Mouse (Mus musculus): Measurements from ENCODE around the gene Brf1.

The Brf1 gene

GRCm38 (mm10) chr12:113017429-113017984 lies 17.0 kb upstream of the Brf1 start:
- no peak for DNase-seq (ENCODE audit: low spot score)

- no peak for DNase-seq (ENCODE audit: low spot score)
Observed at GRCm38 (mm10) chr12:113016976-113017375, 16.5 kb upstream of the Brf1 start.

GRCm38 (mm10) chr12:113015956-113016355 lies 15.5 kb upstream of the Brf1 start:
- no peak for DNase-seq (ENCODE audit: low spot score)

GRCm38 (mm10) chr12:113014561-113015556 lies 14.4 kb upstream of the Brf1 start:
- peak; percentile 41 for DNase-seq (ENCODE audit: low spot score)

- DNase-seq (ENCODE audit: low spot score) = peak; percentile 97
Observed at GRCm38 (mm10) chr12:113013604-113014558, 13.4 kb upstream of the Brf1 start, which contains the start of gene Pacs2. Gene Pacs2 (plus strand): TSS chr12:113014508.

GRCm38 (mm10) chr12:113013021-113013491 lies 12.6 kb upstream of the Brf1 start:
- no peak for DNase-seq (ENCODE audit: low spot score)

GRCm38 (mm10) chr12:113012443-113012842 lies 11.9 kb upstream of the Brf1 start:
- DNase-seq (ENCODE audit: low spot score) = no peak

GRCm38 (mm10) chr12:113011702-113012360 lies 11.3 kb upstream of the Brf1 start:
- DNase-seq (ENCODE audit: low spot score) = no peak

GRCm38 (mm10) chr12:113004993-113005392 lies 4.5 kb upstream of the Brf1 start:
- peak; percentile 47 for DNase-seq (ENCODE audit: low spot score)

GRCm38 (mm10) chr12:113004011-113004410 lies 3.5 kb upstream of the Brf1 start:
- no peak for DNase-seq (ENCODE audit: low spot score)

GRCm38 (mm10) chr12:113002667-113003066 lies 2.2 kb upstream of the Brf1 start:
- DNase-seq (ENCODE audit: low spot score) = no peak

- DNase-seq (ENCODE audit: low spot score) = no peak
Observed at GRCm38 (mm10) chr12:113001133-113001474, 600 bp upstream of the Brf1 start.

GRCm38 (mm10) chr12:112999569-113000293 lies 773 bp downstream of the Brf1 start:
- no peak for DNase-seq (ENCODE audit: low spot score)

GRCm38 (mm10) chr12:112994153-112994552 lies 6.4 kb downstream of the Brf1 start:
- no peak for DNase-seq (ENCODE audit: low spot score)

GRCm38 (mm10) chr12:112991444-112991843 lies 9.1 kb downstream of the Brf1 start:
- no peak for DNase-seq (ENCODE audit: low spot score)

- DNase-seq (ENCODE audit: low spot score) = no peak
Observed at GRCm38 (mm10) chr12:112990706-112991405, 9.6 kb downstream of the Brf1 start.

- peak; percentile 42 for DNase-seq (ENCODE audit: low spot score)
Observed at GRCm38 (mm10) chr12:112987877-112988276, 12.6 kb downstream of the Brf1 start.

GRCm38 (mm10) chr12:112985346-112985745 lies 15.2 kb downstream of the Brf1 start:
- no peak for DNase-seq (ENCODE audit: low spot score)

- no peak for DNase-seq (ENCODE audit: low spot score)
Observed at GRCm38 (mm10) chr12:112982031-112982430, 18.5 kb downstream of the Brf1 start.

- DNase-seq (ENCODE audit: low spot score) = no peak
Observed at GRCm38 (mm10) chr12:112977156-112977555, 23.3 kb downstream of the Brf1 start.
